Mouse (Mus musculus) urinary bladder, postnatal 36 days (tissue): ENCODE results near the gene Olfr131.
"Not testable (repeated sequence)": the region's sequence is repeated elsewhere in the genome, so short reads cannot be mapped to it uniquely, and the experiment has no call there.

Source experiments
- DNase-seq, 2 experiments: peaks; one replicate each; pipeline ENCODE4 v3.0.0; 2022; ENCODE audit warnings: low spot score in 2 of 2, mixed read lengths in 1 of 2

Gene Olfr131

DNA sequence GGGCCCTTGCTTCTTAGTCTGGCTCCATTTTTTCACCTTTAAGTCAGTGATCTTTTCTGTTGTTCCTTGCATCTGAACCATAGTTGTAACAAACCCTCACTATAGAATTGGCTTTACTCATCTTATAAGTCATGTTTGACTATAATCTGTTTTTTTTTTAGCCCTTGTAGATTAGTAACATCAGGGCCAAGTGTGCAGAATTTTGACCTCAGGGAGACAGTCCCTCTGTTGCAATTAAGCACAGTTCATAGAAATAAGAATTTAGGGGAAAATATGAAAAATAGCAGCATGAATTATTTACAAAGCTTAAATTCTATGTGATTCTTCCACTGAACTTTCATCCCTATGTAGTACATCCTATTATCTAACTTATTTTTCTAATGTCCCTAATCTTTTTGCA, at the start of gene Olfr131:
Gene Olfr131 (minus strand): TSS at position 101 of the 400 bp plus-strand sequence.
- DNase-seq = no peak

DNA sequence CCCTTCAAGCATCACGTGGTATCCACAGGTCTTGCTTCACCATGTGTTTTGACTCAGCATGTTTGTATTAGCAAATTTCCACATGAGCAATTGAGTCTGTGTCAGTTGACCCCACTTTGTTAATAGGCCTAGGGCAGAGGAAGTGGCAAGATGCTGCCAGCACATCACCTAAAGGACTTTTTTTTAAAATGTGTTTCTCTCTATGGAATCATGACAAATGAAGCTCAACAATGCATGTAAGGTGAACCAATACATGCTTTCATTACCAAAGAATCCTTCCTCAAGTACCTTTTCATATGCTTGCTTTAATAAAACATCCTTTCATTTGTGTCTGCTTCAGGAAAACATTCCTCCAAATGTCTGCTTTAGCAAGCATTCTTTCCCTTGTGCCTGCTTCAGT, 45.9 kb upstream of the Olfr131 start, which contains the start of gene Olfr132:
Gene Olfr132 (minus strand): TSS at position 101 of the 400 bp plus-strand sequence.
- DNase-seq = no peak

GRCm38 (mm10) chr17:38125371-38125770, 36.9 kb upstream of the Olfr131 start:
- not testable (repeated sequence) for DNase-seq

DNA sequence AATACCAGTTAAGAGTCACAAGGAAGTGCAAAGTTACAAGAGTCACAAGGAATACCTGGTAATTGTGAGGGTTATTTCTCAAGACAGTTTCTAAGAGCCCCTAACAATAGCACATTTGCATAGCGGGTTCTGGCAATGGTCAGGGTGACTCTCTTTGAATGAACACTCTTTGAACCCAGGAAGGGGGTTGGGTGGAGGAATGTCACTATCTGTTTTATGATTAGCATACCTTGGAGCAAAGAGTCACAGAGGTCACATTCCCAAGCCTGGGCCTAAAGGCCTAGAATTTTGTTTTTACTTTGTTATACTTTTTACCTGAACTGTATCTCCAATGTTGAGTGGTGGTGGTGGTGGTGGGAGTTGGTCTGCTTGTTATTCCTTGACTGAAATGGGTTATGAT, 35.7 kb upstream of the Olfr131 start:
- not testable (repeated sequence) for DNase-seq

GRCm38 (mm10) chr17:38082364-38082763, 6.1 kb downstream of the Olfr131 start:
- no peak for DNase-seq

DNA sequence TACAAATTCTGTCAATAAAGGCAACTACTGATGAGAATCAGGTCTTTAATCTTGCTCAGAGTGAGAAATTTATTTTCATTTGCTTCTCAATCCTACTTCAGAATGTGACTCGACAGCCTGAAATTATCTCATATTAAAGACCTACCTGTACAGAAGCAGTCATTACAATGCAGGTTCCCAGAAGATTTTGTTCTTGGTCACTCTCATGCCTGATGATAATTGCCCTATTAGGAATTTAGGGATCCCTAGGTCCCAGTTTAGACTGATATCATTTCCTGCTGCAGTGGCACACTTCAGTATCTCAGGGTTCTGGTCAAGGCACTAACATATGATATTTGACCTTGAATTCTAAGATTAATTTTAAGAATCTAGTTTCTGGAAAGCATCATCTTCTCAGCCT, 24.9 kb downstream of the Olfr131 start, which contains the start of gene Olfr130:
Gene Olfr130 (plus strand): TSS at position 301 of the 400 bp plus-strand sequence.
- no peak for DNase-seq

DNA sequence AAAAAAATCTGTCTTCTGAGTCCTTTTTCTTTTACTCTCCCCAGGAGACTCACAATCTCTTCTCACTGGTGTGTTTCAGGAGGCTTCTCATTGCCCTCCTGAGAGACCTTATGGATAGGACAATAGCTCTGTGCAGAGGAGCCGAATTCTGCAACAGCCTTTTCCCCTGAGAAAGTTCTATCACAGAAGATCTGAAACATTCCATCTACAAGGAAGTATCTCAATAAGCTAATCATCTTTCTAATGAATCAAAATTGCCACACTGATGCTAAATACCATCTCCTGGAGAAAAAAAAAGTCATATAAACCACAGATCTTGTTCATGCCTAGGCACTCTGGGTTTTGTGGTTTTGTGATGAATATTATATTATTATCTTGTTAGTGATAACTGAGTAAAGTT, 28.5 kb downstream of the Olfr131 start, which contains the start of gene Olfr129:
Gene Olfr129 (minus strand): TSS at position 101 of the 400 bp plus-strand sequence.
- no peak for DNase-seq
